Mouse (Mus musculus) urinary bladder, adult 18-20 months (tissue): Measurements from ENCODE around the gene Smim17.
"Not testable (repeated sequence)": the region's sequence is repeated elsewhere in the genome, so short reads cannot be mapped to it uniquely, and the experiment has no call there.

Experiments used
- DNase-seq, 2 experiments: peaks; one replicate each; pipeline ENCODE4 v3.0.0; 2022; ENCODE audit warnings: low spot score in 2 of 2, mixed read lengths in 2 of 2

Smim17 gene

GRCm38 (mm10) chr7:6397996-6398975 is at the start of gene Smim17:
Smim17 (plus strand) TSS chr7:6398715.
- DNase-seq, result no peak

DNA sequence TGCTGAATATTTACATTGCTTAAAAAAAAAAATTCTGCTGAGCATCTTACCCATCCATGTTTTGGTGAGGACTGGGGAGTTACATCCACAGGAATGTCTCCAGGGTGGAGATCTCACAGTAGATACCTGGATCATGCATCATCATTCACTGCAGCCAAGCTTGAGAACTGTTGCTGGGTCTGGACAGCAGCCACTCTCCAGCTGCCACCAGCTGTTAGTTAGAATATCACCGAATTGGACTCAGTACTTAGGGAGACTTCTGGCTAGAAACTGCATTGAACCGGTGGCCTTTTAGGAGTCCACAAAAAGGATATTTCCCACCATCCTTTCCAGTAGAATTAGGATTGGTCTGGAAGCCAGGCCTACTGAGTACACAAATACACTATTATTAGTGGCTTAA is 40.4 kb upstream of the Smim17 start:
- DNase-seq, result no peak

- no peak for DNase-seq
These were observed 39.5 kb upstream of the Smim17 start for GRCm38 (mm10) chr7:6358937-6359590.

- no peak for DNase-seq
These were observed 37.9 kb upstream of the Smim17 start for GRCm38 (mm10) chr7:6360477-6361060.

DNA sequence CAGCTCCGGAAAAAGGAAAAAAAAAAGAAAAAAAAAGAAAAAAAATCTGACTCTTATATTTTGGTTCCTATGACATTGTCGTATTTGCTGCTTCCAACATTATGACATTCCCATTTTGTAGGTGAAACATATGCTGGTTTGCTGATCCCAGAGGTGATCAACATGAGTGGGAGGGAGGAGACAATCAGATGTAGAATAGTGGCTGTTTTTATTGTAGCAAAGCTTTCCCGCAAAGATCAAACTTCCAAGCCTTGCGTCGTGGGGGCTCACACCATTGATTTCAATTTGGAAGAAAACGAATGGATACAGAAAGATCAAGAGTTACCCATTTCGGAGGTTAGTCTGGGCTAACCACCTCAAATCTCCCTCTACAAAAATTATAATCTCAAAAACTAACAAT is 36.8 kb upstream of the Smim17 start:
- DNase-seq, result no peak

GRCm38 (mm10) chr7:6362268-6363046 is 36.1 kb upstream of the Smim17 start:
- peak; percentile 98 to 99 for DNase-seq

- DNase-seq, result no peak
These were observed 35.4 kb upstream of the Smim17 start, which contains the start of gene Zfp78 for GRCm38 (mm10) chr7:6363047-6363488. Zfp78 (plus strand) TSS chr7:6363280.

DNA sequence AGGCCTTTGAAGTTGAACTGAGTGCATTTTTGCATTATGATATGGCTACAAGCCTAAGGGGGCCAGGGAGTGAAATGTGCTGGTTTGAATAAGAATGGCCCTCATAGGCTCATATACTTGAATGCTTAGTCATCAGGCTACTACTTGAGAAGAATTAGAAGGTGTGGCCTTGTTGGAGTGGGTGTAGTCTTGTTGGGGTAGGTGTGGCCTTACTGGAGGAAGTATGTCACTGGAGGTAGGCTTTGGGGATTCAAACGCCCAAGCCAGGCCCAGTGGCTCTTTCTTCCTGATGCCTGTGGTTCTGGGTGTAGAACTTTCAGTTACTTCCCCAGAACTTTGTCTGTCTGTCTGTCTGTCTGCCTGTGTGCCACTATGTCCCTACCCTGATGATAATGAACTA is 33.8 kb upstream of the Smim17 start:
- no peak for DNase-seq

DNA sequence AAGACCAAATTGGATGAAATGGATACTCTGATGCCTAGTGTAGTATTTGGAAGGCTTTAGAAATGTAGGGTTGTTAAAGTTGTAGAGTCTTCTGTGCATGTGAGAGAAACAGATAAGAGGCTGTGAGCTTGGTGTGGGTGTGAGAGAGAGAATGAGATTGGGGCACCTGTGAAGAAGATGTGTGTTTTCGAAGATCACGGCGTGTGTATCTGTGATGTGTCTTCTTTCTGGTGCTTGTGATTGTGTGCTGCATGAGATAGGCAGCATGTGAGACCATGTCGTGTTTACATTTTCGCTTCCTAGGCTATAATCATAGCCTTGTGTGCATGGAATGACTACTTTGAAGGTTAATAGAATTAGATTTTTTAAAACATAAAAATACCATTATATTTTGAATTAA is 31.3 kb upstream of the Smim17 start:
- no peak for DNase-seq

GRCm38 (mm10) chr7:6368146-6368545 is 30.4 kb upstream of the Smim17 start:
- not testable (repeated sequence) for DNase-seq

GRCm38 (mm10) chr7:6369460-6369859 is 29.1 kb upstream of the Smim17 start:
- no peak for DNase-seq

GRCm38 (mm10) chr7:6372993-6373392 is 25.5 kb upstream of the Smim17 start:
- no peak for DNase-seq

DNA sequence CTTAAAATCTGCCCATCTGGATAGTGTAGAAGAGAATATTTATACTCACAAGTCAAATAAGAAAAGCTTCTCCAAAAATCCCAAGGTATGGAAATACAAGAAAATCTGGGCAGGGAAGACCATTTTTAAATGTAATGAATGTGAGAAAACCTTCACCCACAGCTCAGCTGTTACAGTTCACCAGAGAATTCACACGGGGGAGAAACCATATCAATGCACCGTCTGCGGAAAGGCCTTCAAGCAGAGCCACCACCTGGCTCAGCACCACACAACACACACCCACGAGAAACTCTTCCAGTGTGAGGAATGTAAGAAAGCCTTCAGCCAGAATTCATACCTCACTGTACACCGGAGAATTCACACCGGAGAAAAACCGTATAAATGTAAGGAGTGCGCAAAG is 20.1 kb upstream of the Smim17 start:
- DNase-seq, result no peak

- DNase-seq, result no peak
These were observed 17.1 kb upstream of the Smim17 start for GRCm38 (mm10) chr7:6381431-6381830.

DNA sequence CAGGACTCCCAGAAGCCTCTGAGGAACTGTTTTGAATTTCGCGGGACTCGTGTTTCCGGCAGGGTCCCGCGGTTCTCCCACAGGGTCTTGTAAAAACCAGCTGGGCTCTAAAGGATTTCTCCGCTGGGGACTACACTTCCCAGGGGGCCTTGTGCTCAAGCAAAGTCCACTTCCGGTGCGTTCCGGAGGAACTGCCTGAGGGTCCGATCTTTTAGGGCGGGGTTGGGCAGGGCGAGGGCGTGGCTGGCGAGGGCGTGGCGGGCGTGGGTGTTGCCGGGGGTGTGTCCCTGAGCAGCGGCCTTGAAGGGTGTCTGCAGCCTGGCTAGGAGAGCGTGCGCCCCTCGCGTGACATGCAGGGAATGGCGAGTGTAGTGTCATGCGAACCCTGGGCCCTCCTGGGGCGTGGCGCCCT is 15.5 kb upstream of the Smim17 start, which contains the start of gene Zfp28:
TSS of gene Zfp28 (plus strand) at position 252 of the 412 bp plus-strand sequence.
- DNase-seq, result peak; percentile 88 to 89

GRCm38 (mm10) chr7:6384011-6384410 is 14.5 kb upstream of the Smim17 start:
- no peak for DNase-seq

- no peak for DNase-seq
These were observed 11.5 kb upstream of the Smim17 start for GRCm38 (mm10) chr7:6386995-6387394.

GRCm38 (mm10) chr7:6388971-6389370 is 9.5 kb upstream of the Smim17 start:
- no peak for DNase-seq

- DNase-seq, result no peak
These were observed 9.1 kb upstream of the Smim17 start for GRCm38 (mm10) chr7:6389449-6389848.

- DNase-seq, result peak; percentile 88 to 91
These were observed 11.5 kb downstream of the Smim17 start, which contains the start of gene Gm20715 for GRCm38 (mm10) chr7:6410043-6410442. Gm20715 (plus strand) TSS chr7:6410277.
